Mouse (Mus musculus) spleen, postnatal 10 days (tissue): ENCODE results near the gene Slc1a3.

Experiments used
- DNase-seq, 2 experiments: peaks; one replicate each; pipeline ENCODE4 v3.0.0; 2021 to 2022; ENCODE audit warnings: low spot score in 2 of 2

Gene Slc1a3

DNA sequence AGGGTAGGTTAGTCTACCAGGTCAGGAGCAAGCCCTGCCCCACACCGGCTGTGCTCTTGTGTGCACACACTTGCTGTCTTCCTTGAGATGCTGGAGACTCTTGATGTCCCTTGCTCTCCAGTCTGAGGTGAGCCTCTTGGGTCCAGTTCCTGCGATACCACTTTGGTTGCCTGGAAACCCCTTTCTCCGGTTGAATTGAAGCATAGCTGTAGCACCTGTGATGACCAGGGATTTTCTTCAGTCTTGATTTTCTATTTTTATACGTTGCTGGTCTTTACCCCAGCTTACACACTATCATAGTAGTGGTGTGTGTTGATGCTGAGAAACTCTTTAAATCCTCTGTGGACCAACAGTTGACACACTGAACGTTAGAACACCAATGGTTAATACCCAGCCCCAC, 95.9 kb downstream of the Slc1a3 start:
- no peak for DNase-seq

DNA sequence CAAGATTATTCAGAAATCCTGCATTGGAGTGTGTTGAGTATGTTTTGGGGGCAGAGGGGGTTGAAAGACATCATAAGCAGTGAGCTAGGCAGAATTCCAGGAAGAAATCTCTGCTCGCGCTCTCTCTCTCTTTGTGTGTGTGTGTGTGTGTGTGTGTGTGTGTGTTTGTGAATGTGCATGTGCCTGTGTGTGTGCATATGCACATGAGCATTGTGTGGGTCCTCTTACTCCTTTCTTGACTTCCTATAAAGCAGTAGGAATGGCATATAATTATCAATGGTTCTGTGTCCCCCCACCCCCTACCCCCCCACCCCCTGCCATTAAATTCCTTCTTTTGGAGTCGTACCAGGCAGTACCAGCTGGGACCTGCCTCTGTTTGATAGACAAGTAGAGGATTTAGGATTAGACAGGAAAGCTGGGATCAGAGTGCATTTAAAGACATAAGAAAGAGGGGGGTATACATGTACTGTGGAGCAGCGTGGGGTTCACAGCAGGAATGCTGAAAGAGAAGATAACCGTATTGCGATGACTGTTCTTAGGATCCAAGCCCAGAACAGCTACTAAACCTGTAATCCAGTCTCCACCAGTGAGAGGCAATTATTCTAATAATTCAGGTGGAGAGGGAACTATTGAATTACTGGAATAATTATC, 104.9 kb downstream of the Slc1a3 start:
- DNase-seq = no peak

DNA sequence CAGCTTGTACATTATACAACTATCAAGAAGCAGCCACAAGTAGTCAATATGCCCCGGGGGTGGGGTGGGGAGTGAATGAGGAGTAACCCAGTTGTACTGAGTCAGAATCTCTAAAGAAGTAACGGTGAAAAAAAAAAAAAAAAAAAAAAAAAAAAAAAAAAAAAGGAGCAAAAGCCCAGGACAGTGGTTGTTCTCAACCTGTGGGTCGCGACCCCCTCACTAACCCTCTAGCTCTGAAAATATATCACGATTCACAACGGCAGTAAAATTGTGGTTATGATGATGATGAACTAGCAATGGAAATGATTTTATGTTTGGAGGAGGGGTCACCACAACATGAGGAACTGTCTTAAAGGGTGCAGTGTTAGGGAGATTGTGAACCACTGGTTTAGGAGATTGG, 108.2 kb downstream of the Slc1a3 start:
- no peak for DNase-seq

DNA sequence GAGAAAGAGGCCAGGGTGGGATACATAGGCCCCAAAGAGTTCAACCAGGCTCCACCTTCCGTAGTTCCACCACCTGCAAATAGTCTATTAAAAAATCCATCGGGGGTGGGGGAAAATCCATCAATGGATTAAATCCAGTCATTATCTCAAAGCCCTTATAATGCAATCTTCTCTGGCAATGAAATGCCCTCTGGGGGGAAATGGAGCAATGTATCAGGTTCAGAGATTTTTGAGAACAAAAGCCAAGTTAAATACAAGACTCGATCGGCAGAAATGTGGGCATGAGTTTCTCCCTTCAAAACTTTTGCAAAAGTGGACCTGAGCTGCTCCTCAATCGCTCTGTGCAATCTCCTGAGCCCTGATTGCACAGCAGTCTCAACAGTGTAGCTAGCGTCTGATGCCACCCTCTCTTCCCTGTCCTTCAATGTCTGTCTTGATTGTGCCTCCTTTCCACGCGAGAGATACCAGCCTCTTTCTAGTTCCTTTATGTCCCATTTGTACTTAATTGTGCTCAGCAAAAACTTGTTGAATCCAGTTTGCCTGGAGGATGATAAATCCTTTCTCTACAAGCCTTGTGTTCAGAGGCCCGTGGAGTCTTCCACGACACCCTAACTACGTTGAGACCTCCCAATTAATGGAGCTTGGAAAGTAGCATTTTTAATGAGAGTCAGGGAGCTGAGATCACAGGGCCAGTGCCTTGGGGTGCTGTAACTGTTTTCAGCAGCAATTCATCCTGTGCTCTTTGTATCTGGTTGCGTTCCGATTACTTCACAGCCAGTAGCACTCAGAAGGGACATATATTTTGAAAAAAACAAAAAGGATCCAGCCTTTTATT, 109.0 kb downstream of the Slc1a3 start:
- DNase-seq = no peak

DNA sequence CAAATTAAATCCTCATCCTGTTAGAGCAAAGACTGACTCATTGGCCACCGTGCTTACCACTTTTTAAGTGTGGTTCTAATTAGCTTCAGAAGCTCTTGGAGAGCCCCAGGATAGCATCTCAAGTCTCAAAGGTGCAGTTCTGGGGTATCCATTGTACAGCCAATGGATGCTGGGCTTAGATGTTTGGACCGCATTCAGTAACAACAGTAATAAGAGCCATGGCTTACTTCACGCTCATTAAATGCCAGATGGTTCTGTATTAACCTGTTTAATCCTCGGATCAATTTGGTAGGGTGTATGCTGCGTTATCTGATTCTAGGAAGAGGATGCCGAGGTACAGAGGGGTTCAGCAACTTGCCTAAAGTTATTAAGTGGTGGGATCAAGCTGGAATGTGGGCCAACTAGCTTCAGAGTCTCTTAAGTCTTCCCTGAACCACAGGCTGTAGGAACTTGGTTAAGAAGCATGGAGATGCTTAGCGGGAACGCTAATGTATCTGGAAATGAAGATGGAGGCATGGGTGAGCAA, 114.1 kb downstream of the Slc1a3 start:
- DNase-seq = no peak

DNA sequence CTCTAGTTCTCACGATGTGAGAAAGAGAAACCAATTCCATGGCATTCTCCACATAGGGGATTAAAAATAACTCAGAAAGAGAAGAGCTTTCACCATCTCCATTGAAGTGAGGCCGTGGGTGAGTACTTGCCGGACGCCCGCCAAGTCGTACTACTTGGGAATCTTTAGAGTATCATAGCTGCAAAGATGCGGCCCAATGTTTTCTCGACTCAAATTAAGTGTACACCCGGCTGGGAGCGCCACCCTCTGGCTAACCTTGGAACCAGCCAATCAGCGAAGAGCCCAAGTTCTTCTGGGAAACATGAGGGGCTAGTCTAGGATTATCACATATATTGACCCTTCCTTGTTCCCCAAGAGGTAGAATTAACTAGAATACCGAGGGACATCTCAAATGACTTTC, 115.3 kb downstream of the Slc1a3 start:
- DNase-seq = no peak

DNA sequence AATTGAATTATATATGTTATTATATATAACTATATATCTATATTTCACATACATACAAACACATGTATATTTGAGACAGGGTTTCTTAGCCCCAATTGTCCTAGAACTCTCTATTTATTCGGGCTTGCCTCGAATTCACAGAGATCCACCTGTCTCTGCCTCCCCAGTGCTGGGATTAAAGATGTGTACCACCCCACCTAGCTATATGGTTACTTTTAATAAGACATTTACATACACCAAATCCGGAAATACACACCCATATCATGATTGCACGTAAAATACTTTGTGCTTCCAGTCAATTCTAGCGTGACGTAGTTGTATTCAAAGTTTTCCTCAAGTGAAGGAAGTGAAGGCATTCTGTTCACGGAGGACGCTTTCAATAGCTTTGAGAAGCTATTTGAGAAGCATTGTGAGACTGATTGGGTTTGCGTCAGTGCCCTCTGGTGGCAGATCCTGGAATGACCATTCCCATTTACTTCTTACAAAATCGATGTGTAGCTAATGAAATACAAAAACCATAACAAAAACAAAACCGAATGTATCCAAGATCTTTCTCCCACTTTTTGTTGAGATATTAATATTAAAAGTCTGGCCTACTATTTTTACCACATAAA, 121.0 kb downstream of the Slc1a3 start:
- peak; percentile 43 to 75 for DNase-seq

DNA sequence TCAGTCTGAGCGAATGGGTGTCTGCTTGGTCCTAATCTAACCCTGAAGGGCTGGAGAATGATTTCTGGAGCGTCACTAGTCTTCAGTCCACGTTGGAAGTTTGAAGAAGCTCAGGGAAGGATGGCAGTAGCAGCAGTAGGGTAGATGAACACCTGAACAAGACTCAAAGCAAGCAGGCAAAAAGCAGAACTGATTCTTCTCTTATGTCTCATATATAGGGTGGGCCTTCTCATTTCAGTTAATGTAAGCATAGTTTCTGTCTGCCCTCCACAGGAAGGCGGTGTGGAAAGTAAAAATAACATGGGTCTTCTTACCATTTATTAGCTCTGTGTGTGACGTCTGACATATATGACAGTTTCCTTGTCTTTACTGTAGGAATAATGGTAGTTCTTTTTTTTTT, 122.5 kb downstream of the Slc1a3 start:
- DNase-seq = no peak

DNA sequence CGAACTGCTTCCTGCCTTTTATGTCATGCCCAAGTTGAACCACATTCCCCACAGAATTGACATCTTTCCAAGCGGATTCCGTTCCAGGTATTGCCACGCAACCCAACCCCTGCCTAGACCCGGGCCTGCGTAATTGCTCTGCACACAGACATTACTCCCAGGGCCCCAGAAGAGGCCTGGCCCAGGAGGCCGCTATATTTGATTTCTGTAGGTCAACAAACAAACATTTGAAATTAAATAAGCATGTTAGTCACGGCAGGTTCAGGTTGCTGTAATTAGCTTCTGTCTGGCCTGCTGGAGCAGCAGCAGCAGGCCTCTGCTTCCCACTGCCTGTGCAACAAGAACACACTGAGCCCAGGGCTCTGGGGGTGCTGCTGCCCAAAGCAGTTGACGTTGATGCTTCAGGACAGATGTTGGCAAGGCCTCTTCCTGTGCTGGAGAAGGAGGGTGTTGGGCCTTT, 123.7 kb downstream of the Slc1a3 start:
- no peak for DNase-seq
